Mouse (Mus musculus): Measurements from ENCODE around the gene Gm42878.

Gm42878 gene

GRCm38 (mm10) chr5:121544910-121545792 is at the start of gene Gm42878, which contains the start of gene Adam1a:
Gm42878 (minus strand) TSS chr5:121545482.
Adam1a (minus strand) TSS chr5:121545482.
- in situ Hi-C loops (cut with MboI; ENCODE audit: low sequenced_read_pairs), result no loop called here

- in situ Hi-C loops (cut with MboI; ENCODE audit: low sequenced_read_pairs), result no loop called here
Measured at GRCm38 (mm10) chr5:121594714-121595313, 49.5 kb upstream of the Gm42878 start.

- in situ Hi-C loops (cut with MboI; ENCODE audit: low sequenced_read_pairs), result no loop called here
Measured at GRCm38 (mm10) chr5:121593451-121594401, 48.4 kb upstream of the Gm42878 start, which contains the start of gene Aldh2. Aldh2 (minus strand) TSS chr5:121593824.

GRCm38 (mm10) chr5:121592816-121593407 is 47.6 kb upstream of the Gm42878 start:
- in situ Hi-C loops (cut with MboI; ENCODE audit: low sequenced_read_pairs), result no loop called here

GRCm38 (mm10) chr5:121592064-121592815 is 47.0 kb upstream of the Gm42878 start:
- in situ Hi-C loops (cut with MboI; ENCODE audit: low sequenced_read_pairs), result no loop called here

- in situ Hi-C loops (cut with MboI; ENCODE audit: low sequenced_read_pairs), result no loop called here
Measured at GRCm38 (mm10) chr5:121591417-121592063, 46.3 kb upstream of the Gm42878 start.

GRCm38 (mm10) chr5:121589928-121590327 is 44.6 kb upstream of the Gm42878 start:
- in situ Hi-C loops (cut with MboI; ENCODE audit: low sequenced_read_pairs), result no loop called here

GRCm38 (mm10) chr5:121586400-121587039 is 41.2 kb upstream of the Gm42878 start:
- in situ Hi-C loops (cut with MboI; ENCODE audit: low sequenced_read_pairs), result no loop called here

- in situ Hi-C loops (cut with MboI; ENCODE audit: low sequenced_read_pairs), result no loop called here
Measured at GRCm38 (mm10) chr5:121585699-121586098, 40.4 kb upstream of the Gm42878 start.

GRCm38 (mm10) chr5:121585005-121585404 is 39.7 kb upstream of the Gm42878 start:
- in situ Hi-C loops (cut with MboI; ENCODE audit: low sequenced_read_pairs), result no loop called here

- in situ Hi-C loops (cut with MboI; ENCODE audit: low sequenced_read_pairs), result no loop called here
Measured at GRCm38 (mm10) chr5:121583765-121584501, 38.7 kb upstream of the Gm42878 start.

GRCm38 (mm10) chr5:121581945-121582344 is 36.7 kb upstream of the Gm42878 start:
- in situ Hi-C loops (cut with MboI; ENCODE audit: low sequenced_read_pairs), result no loop called here

GRCm38 (mm10) chr5:121576927-121577488 is 31.7 kb upstream of the Gm42878 start:
- in situ Hi-C loops (cut with MboI; ENCODE audit: low sequenced_read_pairs), result no loop called here

GRCm38 (mm10) chr5:121575867-121576266 is 30.6 kb upstream of the Gm42878 start:
- in situ Hi-C loops (cut with MboI; ENCODE audit: low sequenced_read_pairs), result no loop called here

- in situ Hi-C loops (cut with MboI; ENCODE audit: low sequenced_read_pairs), result no loop called here
Measured at GRCm38 (mm10) chr5:121574145-121574544, 28.9 kb upstream of the Gm42878 start.

GRCm38 (mm10) chr5:121570787-121571186 is 25.5 kb upstream of the Gm42878 start:
- in situ Hi-C loops (cut with MboI; ENCODE audit: low sequenced_read_pairs), result no loop called here

GRCm38 (mm10) chr5:121569881-121570420 is 24.7 kb upstream of the Gm42878 start:
- in situ Hi-C loops (cut with MboI; ENCODE audit: low sequenced_read_pairs), result no loop called here
